In the genomic region with DNA sequence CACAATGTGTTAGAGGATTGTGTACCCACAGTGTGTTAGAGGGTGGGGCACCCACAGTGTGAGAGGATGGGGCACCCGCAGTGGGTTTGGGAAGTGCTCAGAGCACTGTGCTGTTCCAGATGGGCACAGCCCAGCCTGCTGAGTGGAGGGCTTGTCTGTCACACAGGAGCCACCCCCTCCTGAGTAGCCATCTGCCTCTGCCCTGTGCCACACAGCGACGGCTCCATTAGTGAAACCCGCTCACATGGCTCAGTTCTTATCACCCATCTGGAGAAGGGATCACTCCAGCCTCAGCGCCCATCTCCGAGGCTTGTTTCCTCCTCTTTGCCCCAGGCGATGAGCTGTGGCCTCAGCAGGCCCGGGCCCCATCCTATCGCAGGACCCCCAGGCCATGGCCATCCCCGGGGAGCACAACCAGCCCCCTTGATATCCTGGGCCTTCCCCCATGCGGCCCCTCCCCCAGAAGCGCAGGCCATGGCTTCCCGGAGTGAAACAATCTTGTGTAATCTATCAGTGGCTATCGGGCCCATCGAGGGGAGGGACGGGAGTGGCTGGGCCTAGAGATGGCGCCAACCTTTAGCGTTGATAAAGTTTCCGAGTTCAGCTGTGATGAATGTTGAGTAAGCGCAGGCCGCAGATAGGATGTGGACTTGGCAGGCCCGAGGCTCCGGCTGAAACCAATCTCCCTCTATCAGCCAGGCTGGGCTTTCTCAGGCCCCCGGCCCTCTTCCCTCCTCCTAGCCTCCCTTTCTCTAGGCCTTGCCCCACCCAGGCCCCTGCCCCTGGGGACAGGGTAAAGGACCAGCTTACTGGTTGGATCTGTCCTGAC, we compare ENCODE assay signal across 8 mouse cellular contexts. TPM values are rescaled to one million over a fixed set of nuclear protein-coding genes. Genes with fewer than 3 reads are reported as not detected.
DNase-seq lines count a peak whose midpoint lies in the region; ATAC-seq and TF ChIP-seq lines count a peak whose summit lies in the region.

No protein-coding gene starts in this region.

- peak; percentile 56 for DNase-seq in testis, postnatal 10 days (ENCODE audit: low spot score)
- no peak for DNase-seq in testis, postnatal 14 days (ENCODE audit: low spot score)
- peak; percentile 89 for DNase-seq in liver, adult 2 months (ENCODE audit: extremely low read depth, low read depth, low spot score)
- no peak for DNase-seq in gastrocnemius, postnatal 14 days
- DNase-seq in left cerebral cortex, postnatal 25 days (ENCODE audit: low spot score in 2 of 2): no peak

- no peaks in the 10 kb centered on the region for H3K36me3 ChIP-seq in hindbrain, embryonic 13.5 days
- H3K36me3 ChIP-seq in liver, adult 2 months (ENCODE audit: control insufficient read depth, insufficient read depth, low read length): no peaks in the 10 kb centered on the region
- H3K36me3 ChIP-seq in small intestine, adult 2 months (ENCODE audit: control insufficient read depth, insufficient read depth, low read length): no peaks in the 10 kb centered on the region

- H3K4me3 ChIP-seq in hindbrain, embryonic 13.5 days: no peak overlapping the region
- no peak overlapping the region for H3K4me3 ChIP-seq in liver, adult 2 months (ENCODE audit: insufficient read depth, low read depth, low read length)
- H3K4me3 ChIP-seq in small intestine, adult 2 months (ENCODE audit: low read depth, low read length): 0 out of 2 replicates have a peak overlapping the region, but pooled peaks have one; percentile 1

- no peak overlapping the region for H3K4me2 ChIP-seq in hindbrain, embryonic 13.5 days

- no peaks in the 10 kb centered on the region for H3K9me3 ChIP-seq in hindbrain, embryonic 13.5 days

- whole genome bisulfite sequencing in hindbrain, embryonic 13.5 days: 33% methylated on average over 24 of the region's 24 CpGs
- WGBS in liver, adult 2 months: 18% methylated on average over 24 of the region's 24 CpGs
- 23% methylated on average over 24 of the region's 24 CpGs for WGBS in small intestine, adult 2 months

- H3K79me2 ChIP-seq in liver, adult 2 months (ENCODE audit: control insufficient read depth, insufficient read depth, low read length): peaks cover 61% of the 10 kb centered on the region

- H3K4me1 ChIP-seq in hindbrain, embryonic 13.5 days (replicated peaks): peaks cover 77% of the 10 kb centered on the region
- peaks cover 37% of the 10 kb centered on the region for H3K4me1 ChIP-seq in liver, adult 2 months (ENCODE audit: control insufficient read depth, insufficient read depth, low read length)
- H3K4me1 ChIP-seq in small intestine, adult 2 months (ENCODE audit: control insufficient read depth, insufficient read depth, insufficient read length, low read length): peaks cover 52% of the 10 kb centered on the region

- H3K27ac ChIP-seq in hindbrain, embryonic 13.5 days: peak overlapping the region; percentile 66
- H3K27ac ChIP-seq in liver, adult 2 months (replicated peaks; ENCODE audit: insufficient read depth, low read depth, low read length): peak overlapping the region; percentile 72
- H3K27ac ChIP-seq in small intestine, adult 2 months (ENCODE audit: insufficient read depth, low read depth, low read length): peak overlapping the region; percentile 43

- no peak for TF ChIP-seq POLR2A in liver, adult 2 months (IDR thresholded peaks at IDR 0.05; ENCODE audit: extremely low read depth, insufficient read depth, low read length)
- TF ChIP-seq POLR2A in small intestine, adult 2 months (IDR thresholded peaks at IDR 0.05; ENCODE audit: low read depth, low read length): no peak

- 0 out of 2 replicates have a peak, but pooled peaks have one; percentile 10 for ATAC-seq in erythroblast, adult 5-6 weeks (replicated peaks; ENCODE audit: low FRiP score, poor library complexity, severe bottlenecking)
- peak; percentile 41; the same call in 1 of the 2 replicates for ATAC-seq in hindbrain, embryonic 13.5 days (ENCODE audit: low FRiP score)

- 0 out of 2 replicates have a peak, but pooled peaks have one; percentile 5 for TF ChIP-seq CTCF in liver, adult 2 months (IDR thresholded peaks at IDR 0.05; ENCODE audit: low read depth, low read length)
- TF ChIP-seq CTCF in small intestine, adult 2 months (IDR thresholded peaks at IDR 0.05; ENCODE audit: extremely low read depth, insufficient read length, insufficient replicate concordance, low read depth, low read length): no peak

- H3K27me3 ChIP-seq in hindbrain, embryonic 13.5 days: 0 out of 2 replicates have a peak, but pooled peaks cover 3% of the 10 kb centered on the region
- H3K27me3 ChIP-seq in liver, adult 2 months (ENCODE audit: control insufficient read depth, insufficient read depth, low read length): no peaks in the 10 kb centered on the region
- H3K27me3 ChIP-seq in small intestine, adult 2 months (ENCODE audit: control insufficient read depth, insufficient read depth, low read length): no peaks in the 10 kb centered on the region

- intact Hi-C loops in gastrocnemius, postnatal 14 days (cut with DNase I; ENCODE audit: low total_unique reads): no loop called here
- intact Hi-C loops in left cerebral cortex, postnatal 25 days (cut with DNase I): no loop called here

- H3K9ac ChIP-seq in hindbrain, embryonic 13.5 days: peak overlapping the region; percentile 14
- H3K9ac ChIP-seq in liver, adult 2 months (ENCODE audit: low read depth, low read length): peak overlapping the region; percentile 39

RNA-seq across cellular contexts. Expression of a gene that starts 14.4 kb away (rescaled TPM):
- total RNA-seq in erythroblast, adult 5-6 weeks (2015; ENCODE audit: low replicate concordance): 54.2 and 55.4 TPM in 2 replicates
- 196 and 459 TPM in 2 replicates for total RNA-seq in erythroblast, adult 5-6 weeks (2017; ENCODE audit: low replicate concordance)
- 1.4 and 1.5 TPM in 2 replicates for polyA plus RNA-seq in hindbrain, embryonic 13.5 days (2015; fragmentation: Nextera tagmentation; extraction: Ambion mirVana)
- 7.9 and 8.4 TPM in 2 replicates for total RNA-seq in liver, adult 2 months (2014; rRNA removed)
- 56.5 and 67.5 TPM in 2 replicates for polyA plus RNA-seq in liver, adult 2 months (2012; rRNA removed)
- polyA plus RNA-seq in small intestine, adult 2 months (2012; rRNA removed): 153 and 187 TPM in 2 replicates
- total RNA-seq in gastrocnemius, postnatal 14 days (2021): 1 to 10 TPM; 8.4 to 8.6 TPM
- 10 to 100 TPM; 36.9 to 39.3 TPM for total RNA-seq in left cerebral cortex, postnatal 25 days (2021)

Comparison
In these comparisons a context has a peak if more than half of its experiments do, and no peak if none do; other contexts are left out.
1. DNase-seq: peak in testis, postnatal 10 days (single experiment) and liver, adult 2 months (single experiment); none in testis, postnatal 14 days (single experiment), gastrocnemius, postnatal 14 days (single experiment) and left cerebral cortex, postnatal 25 days (0 of 2).
2. Peak in every context shown above with its lines, with median percentiles within 50 percentile points of each other: H3K27ac ChIP-seq.